Mouse (Mus musculus) intestine, postnatal 0 days (tissue): ENCODE results near the gene Fam47e. TPM values are rescaled to one million over a fixed set of nuclear protein-coding genes. Genes with fewer than 3 reads are reported as not detected.
A peak's percentile ranks its signal among the peaks of the same experiment; 100 is the strongest.
"Not testable (repeated sequence)": the region's sequence is repeated elsewhere in the genome, so short reads cannot be mapped to it uniquely, and the experiment has no call there.

ENCODE experiments used
- ATAC-seq: fragments of 200-750 bp; cut with Nextera tagmentation; 2 replicates; pipeline ENCODE4 v1.8.0; 2017; ENCODE audit warnings: mild to moderate bottlenecking, moderate TSS enrichment, moderate library complexity
- H3K27ac ChIP-seq: fragments of 300-500 bp; sonication (generic); 2 replicates; pipeline ENCODE4 v1.5.1; 2014; ENCODE audit warnings: mild to moderate bottlenecking, low read depth, low read length, moderate library complexity
- H3K27me3 ChIP-seq: fragments of 300-500 bp; sonication (generic); replicated peaks from 2 replicates; pipeline ENCODE4 v1.6.1; 2014; ENCODE audit warnings: low read length, mixed read lengths; ENCODE audit not compliant: control insufficient read depth, insufficient read depth
- H3K36me3 ChIP-seq: fragments of 300-500 bp; sonication (generic); 2 replicates; pipeline ENCODE4 v1.6.1; 2014; ENCODE audit warnings: mild to moderate bottlenecking, moderate library complexity; ENCODE audit not compliant: control insufficient read depth, insufficient read depth
- H3K4me1 ChIP-seq: fragments of 300-500 bp; sonication (generic); replicated peaks from 2 replicates; pipeline ENCODE4 v1.6.1; 2014; ENCODE audit warnings: antibody characterized with exemption, low read length, mixed read lengths; ENCODE audit not compliant: control insufficient read depth, insufficient read depth
- H3K4me2 ChIP-seq: fragments of 300-500 bp; sonication (generic); replicated peaks from 2 replicates; pipeline ENCODE4 v1.6.1; 2014; ENCODE audit warnings: low read depth, mild to moderate bottlenecking, moderate library complexity
- H3K4me3 ChIP-seq: fragments of 300-500 bp; sonication (generic); 2 replicates; pipeline ENCODE4 v1.5.1; 2014; ENCODE audit warnings: low read depth, low read length
- H3K9ac ChIP-seq: fragments of 300-500 bp; sonication (generic); 2 replicates; pipeline ENCODE4 v1.6.1; 2014; ENCODE audit warnings: mild to moderate bottlenecking, low read depth, low read length
- H3K9me3 ChIP-seq: fragments of 300-500 bp; sonication (generic); 2 replicates; pipeline ENCODE4 v1.6.1; 2016; ENCODE audit warnings: mixed run types; ENCODE audit not compliant: control insufficient read depth
- CTCF ChIP-seq: sonication (generic); IDR thresholded peaks from 2 replicates; pipeline ENCODE4 v1.5.1; 2016; ENCODE audit warnings: low read depth, mild to moderate bottlenecking, control low read depth, antibody characterized with exemption, moderate library complexity
- WGBS: fragments of 180-500 bp; shearing (Covaris S2); extraction: QIAGEN DNeasy Blood & Tissue Kit; methylation state at CpG from one replicate; pipeline ENCODE4 v1.1.7; 2014; 5-methylcytosine and 5-hydroxymethylcytosine counted together
- polyA plus RNA-seq: library from polyadenylated mRNA; unstranded; fragments of >200 nt; fragmentation: Nextera tagmentation; extraction: Ambion mirVana; gene quantifications from 2 replicates; pipeline ENCODE4 v1.2.1, GENCODE M21; 2015

The Fam47e gene
- polyA plus RNA-seq, 1 experiment from 2014 or later = not detected

DNA sequence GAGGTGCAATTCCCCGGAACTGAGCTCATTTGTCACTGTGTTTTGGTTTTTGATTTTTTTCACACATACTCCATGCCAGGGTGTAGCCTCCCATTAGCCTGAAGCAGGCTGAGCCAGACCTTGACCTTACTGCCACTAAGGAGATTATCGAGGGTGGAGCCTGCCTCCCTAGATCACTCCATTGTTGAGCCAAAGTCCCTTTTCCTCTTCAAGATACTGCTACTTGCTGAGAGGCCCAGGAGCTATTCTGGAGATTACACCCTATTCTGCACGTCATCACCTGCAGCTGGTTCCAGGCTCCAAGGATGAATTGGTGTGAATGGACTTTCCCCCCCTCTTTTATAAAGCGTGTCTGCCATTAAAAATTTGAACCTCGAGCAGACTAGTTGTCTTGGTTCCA is 42.8 kb upstream of the Fam47e start:
- peak; percentile 96 for ATAC-seq
- H3K27ac ChIP-seq = no peak overlapping the region
- H3K9ac ChIP-seq = no peak overlapping the region
- H3K4me1 ChIP-seq = no peaks in the 10 kb centered on the region
- 57% methylated on average over 5 of the region's 5 CpGs for WGBS
- H3K27me3 ChIP-seq = no peaks in the 10 kb centered on the region
- TF ChIP-seq CTCF = no peak
- H3K9me3 ChIP-seq = 0 out of 2 replicates have a peak, but pooled peaks cover 5% of the 10 kb centered on the region
- H3K4me2 ChIP-seq = no peak overlapping the region
- no peak overlapping the region for H3K4me3 ChIP-seq
- no peaks in the 10 kb centered on the region for H3K36me3 ChIP-seq

DNA sequence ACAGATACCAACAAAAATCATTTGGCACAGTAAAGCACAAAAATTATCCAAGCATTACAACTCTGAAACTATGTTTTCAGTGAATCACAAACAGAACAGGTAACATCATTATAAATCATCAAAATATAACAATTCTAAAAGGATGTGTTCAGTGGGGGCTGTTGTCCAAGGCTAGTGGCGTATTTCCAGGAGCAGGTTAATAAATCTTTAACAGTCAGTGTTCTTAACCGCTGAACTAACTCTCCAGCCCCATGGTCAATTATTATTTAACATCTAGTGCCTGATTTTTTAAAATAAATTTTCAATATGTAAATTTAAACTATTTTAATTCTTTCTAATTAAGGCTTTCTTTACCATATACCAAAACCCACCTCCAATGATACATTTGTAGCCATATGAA is 33.7 kb upstream of the Fam47e start:
- not testable (repeated sequence) for H3K4me3 ChIP-seq, H3K27ac ChIP-seq, H3K9me3 ChIP-seq, H3K4me1 ChIP-seq, ATAC-seq, H3K9ac ChIP-seq, H3K27me3 ChIP-seq, H3K36me3 ChIP-seq, H3K4me2 ChIP-seq
- WGBS = 56% methylated on average over 2 of the region's 2 CpGs

DNA sequence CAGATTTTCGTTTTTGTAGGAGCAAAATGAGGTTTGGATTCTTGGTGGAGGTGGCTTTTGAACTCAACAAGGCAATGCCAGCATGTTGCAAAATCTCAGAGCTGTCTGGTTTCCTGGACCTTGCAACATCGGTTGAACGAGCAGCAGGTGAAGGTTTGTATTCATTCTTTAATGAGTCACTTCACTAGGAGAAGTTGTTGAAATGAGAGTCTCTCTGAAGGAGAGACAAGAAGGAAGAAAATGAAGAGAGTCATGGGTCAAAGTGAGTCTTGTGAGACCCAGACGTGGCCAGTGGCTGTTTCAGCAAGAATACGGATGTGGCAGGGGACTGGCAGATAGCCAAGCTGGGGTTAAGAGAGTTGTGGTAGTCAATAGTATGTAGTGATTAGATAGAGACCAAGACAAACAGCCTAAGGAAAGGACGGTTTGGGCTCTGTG is 30.0 kb upstream of the Fam47e start:
- Histone ChIP-seq H3K9me3 (no peaks in the 10 kb centered on the region), H3K36me3 (no peaks in the 10 kb centered on the region), H3K9ac (no peak overlapping the region), H3K27ac (peak overlapping the region; percentile 37), H3K4me2 (peak overlapping the region; percentile 27; the same call in 1 of the 2 replicates), H3K4me3 (no peak overlapping the region), H3K27me3 (no peaks in the 10 kb centered on the region), H3K4me1 (no peaks in the 10 kb centered on the region; the same call in 1 of the 2 replicates)
- 29% methylated on average over 6 of the region's 6 CpGs for WGBS
- ATAC-seq = peak; percentile 81
- no peak for TF ChIP-seq CTCF

DNA sequence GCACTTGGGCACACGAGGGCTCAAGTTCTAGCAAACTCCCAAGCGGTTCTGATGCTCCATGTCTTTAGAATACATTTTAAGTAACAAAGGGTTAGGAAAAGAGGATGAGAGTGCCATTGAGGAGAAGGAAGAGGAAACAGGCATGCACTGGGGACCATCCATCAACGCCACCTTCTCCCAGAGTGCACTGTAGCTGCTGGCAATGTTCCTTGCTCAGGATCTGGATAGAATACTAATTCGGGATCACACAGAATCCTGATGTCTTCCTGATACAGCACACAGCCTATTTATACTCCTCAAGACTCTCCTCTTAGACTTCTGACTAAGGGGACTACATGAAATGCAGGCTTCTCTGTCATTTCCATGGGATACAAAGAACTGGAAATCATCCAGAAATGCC is 15.2 kb upstream of the Fam47e start:
- Histone ChIP-seq H3K27me3 (no peaks in the 10 kb centered on the region), H3K9me3 (no peaks in the 10 kb centered on the region), H3K36me3 (no peaks in the 10 kb centered on the region), H3K4me3 (no peak overlapping the region), H3K4me2 (no peak overlapping the region), H3K9ac (no peak overlapping the region), H3K27ac (no peak overlapping the region), H3K4me1 (no peaks in the 10 kb centered on the region)
- ATAC-seq = no peak
- no peak for TF ChIP-seq CTCF
- WGBS = 73% methylated on average over 4 of the region's 4 CpGs

DNA sequence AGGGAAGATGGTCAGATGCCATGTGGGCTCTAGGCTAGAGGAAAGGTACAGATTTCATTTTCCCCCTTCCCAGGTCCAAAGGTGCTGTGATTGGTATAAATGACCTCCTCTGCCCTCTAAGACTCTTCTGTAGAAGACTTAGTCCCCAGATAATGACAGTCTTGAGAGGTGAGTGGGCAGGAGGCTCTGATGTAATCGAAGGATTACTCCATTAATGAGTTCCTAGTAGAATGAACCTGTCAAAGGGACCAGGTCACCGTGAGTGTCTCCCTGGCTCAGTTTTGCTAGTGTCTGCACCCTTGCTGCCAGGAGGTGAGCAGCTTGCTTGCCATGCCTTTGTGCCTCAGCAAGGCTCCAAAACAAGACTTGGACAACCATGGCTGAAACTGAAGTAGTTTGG is 2.3 kb upstream of the Fam47e start:
- 78% methylated on average over 2 of the region's 2 CpGs for WGBS
- H3K9ac ChIP-seq = no peak overlapping the region
- no peaks in the 10 kb centered on the region for H3K27me3 ChIP-seq
- no peak for ATAC-seq
- 0 out of 2 replicates have a peak, but pooled peaks cover 3% of the 10 kb centered on the region for H3K9me3 ChIP-seq
- no peaks in the 10 kb centered on the region for H3K36me3 ChIP-seq
- no peak overlapping the region for H3K4me3 ChIP-seq
- no peak for TF ChIP-seq CTCF
- no peak overlapping the region for H3K4me2 ChIP-seq
- no peak overlapping the region for H3K27ac ChIP-seq
- H3K4me1 ChIP-seq = no peaks in the 10 kb centered on the region

DNA sequence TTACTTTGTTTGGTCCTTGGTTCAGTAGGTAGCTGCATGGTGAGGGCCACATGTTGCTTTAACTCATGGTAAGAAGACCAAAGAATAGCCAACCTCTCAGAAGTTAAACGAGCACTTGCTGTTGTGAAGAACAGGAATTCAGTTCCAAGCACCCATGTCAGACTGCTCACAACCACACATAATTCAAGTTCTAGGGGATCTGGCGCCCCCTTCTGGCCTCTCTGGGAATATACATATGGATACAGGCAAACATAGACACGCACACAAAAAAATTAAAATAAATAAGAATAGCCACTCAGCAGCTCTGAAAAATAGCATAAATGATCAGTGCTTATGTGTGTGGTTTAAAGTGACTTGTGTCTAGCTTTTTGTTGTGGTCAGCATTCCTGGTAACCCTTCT is 930 bp upstream of the Fam47e start:
- peak; percentile 56 for TF ChIP-seq CTCF
- Histone ChIP-seq H3K9me3 (0 out of 2 replicates have a peak, but pooled peaks cover 3% of the 10 kb centered on the region), H3K9ac (no peak overlapping the region), H3K4me2 (no peak overlapping the region), H3K4me3 (no peak overlapping the region), H3K27ac (no peak overlapping the region), H3K36me3 (no peaks in the 10 kb centered on the region), H3K4me1 (no peaks in the 10 kb centered on the region), H3K27me3 (no peaks in the 10 kb centered on the region)
- 64% methylated on average over 3 of the region's 3 CpGs for WGBS
- no peak for ATAC-seq

DNA sequence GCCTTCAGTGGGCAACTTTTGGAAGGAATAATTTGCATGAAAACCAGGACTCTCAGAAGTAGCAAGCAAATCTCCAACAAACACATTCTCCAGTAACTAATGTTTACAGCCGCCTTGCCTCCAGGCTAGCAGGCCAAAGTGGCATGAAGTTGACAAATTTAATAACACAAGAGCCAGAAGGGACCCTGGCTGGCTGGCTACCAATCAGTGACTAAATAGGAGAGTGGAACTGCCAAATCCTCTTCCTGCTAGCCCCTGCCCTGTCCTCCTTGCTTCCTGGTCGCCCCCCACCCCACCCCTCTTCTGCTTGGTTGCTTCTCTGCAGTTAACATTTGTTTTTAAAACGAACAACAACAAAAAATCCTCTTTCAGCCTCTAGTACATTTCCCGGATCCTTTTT is 426 bp upstream of the Fam47e start:
- ATAC-seq = no peak
- Histone ChIP-seq H3K4me1 (no peaks in the 10 kb centered on the region), H3K36me3 (no peaks in the 10 kb centered on the region), H3K27me3 (no peaks in the 10 kb centered on the region), H3K9me3 (0 out of 2 replicates have a peak, but pooled peaks cover 3% of the 10 kb centered on the region), H3K9ac (no peak overlapping the region), H3K4me3 (no peak overlapping the region), H3K4me2 (no peak overlapping the region), H3K27ac (no peak overlapping the region)
- 85% methylated on average over 4 of the region's 4 CpGs for WGBS
- no peak for TF ChIP-seq CTCF
